Mouse (Mus musculus) layer of hippocampus, adult 2 months (tissue): ENCODE results near the gene Mum1. TPM values are rescaled to one million over a fixed set of nuclear protein-coding genes. Genes with fewer than 3 reads are reported as not detected.

Experiments used
- DNase-seq, 2 experiments: peaks; one replicate each; pipeline ENCODE4 v3.0.0; 2022; ENCODE audit warnings: low spot score in 2 of 2
- H3K27ac ChIP-seq: fragments of 200-600 bp; 2 replicates; pipeline ENCODE4 v1.8.1; 2022
- H3K4me3 ChIP-seq: fragments of 200-600 bp; 2 replicates; pipeline ENCODE4 v1.8.1; 2022; ENCODE audit warnings: mild to moderate bottlenecking
- CTCF ChIP-seq: fragments of 200-600 bp; conservative IDR thresholded peaks from 2 replicates; pipeline ENCODE4 v1.8.1; 2022; ENCODE audit warnings: antibody characterized with exemption, mild to moderate bottlenecking, moderate library complexity
- total RNA-seq, 2 experiments: library from RNA; stranded (reverse); gene quantifications; 2 replicates each; pipeline ENCODE4 v1.2.3; 2021

Mum1 gene
- total RNA-seq, 2 experiments from 2014 or later, result 41.4 to 49.6 TPM

DNA sequence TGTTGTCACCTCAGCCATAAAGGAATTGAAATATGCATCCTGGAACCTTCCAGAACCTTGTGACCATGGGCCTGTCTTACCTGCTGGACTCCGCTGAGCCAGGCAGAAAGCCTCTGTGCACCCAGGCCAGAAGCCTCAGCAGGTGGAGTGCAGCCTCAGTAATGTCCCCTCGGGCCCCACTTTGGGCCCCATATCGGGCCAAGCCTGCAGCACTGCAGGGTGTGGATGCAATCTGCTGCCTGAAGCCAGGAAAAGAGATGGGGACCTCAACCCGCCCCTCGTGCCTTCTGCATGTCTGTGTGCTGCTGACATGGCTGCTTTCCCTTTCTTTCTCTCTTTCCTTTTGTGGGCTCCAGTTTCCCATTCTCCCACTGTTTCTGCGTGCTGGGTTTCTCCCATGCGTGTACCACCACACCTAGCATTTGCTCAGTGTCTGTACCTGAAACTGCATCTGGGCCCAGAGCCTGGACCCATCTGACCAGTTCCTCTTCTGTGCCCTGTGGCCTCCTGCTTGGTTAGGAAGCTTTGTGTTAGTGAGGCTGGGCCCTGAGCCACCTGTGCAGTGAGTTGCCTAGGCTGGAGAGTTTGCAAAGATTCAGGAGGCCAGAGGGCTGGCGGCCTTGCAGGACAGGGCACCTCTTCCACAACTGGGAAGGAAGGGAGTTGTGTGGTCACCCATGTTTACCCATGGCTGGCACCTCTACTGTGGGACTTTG is 45.8 kb downstream of the Mum1 start:
- H3K27ac ChIP-seq, result no peak overlapping the region

DNA sequence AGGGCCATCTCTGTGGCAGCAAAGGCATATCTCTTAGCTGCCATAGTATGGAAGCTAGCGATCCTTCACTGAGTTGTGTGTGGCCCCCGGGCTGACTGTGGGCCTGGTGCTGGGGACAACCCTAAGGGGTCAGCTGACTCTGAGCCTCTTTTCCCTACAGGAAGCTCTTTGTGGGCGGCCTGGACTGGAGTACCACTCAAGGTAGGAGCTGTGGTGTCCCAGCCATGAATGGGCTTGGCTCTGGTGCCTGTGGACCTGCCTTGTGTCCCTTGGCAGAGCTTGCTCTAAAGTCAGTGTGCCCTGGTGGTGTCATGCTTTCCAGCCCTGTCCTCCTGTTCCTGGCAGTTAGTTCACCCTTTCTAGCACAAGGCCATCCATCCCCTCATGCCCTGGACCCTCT is 47.6 kb downstream of the Mum1 start:
- DNase-seq, result no peak
- no peak for TF ChIP-seq CTCF
- H3K4me3 ChIP-seq, result no peak overlapping the region
- peak overlapping the region; percentile 28; the same call in 1 of the 2 replicates for H3K27ac ChIP-seq

More for the DNA sequence above, 45.8 kb downstream of the Mum1 start:
- no peak overlapping the region for H3K4me3 ChIP-seq
- DNase-seq, result no peak
- TF ChIP-seq CTCF, result no peak

DNA sequence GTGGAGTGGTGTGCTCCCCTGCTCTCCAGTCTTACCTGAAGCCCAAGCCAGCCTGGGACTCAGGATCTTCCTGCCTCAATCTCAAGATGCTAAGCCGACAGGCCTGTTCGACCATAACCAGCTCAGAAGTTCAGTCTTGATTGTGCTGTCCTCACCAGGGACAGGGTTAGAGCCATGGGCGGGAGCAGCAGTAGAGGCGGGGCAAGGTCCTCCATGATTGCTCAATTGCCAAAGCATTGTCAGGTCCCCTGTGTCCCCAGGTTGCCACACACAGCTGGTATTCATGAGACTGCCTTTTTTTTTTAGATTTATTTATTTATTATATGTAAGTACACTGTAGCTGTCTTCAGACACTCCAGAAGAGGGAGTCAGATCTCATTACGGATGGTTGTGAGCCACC is 50.0 kb downstream of the Mum1 start:
- H3K4me3 ChIP-seq, result no peak overlapping the region
- no peak for TF ChIP-seq CTCF
- no peak for DNase-seq
- H3K27ac ChIP-seq, result no peak overlapping the region

DNA sequence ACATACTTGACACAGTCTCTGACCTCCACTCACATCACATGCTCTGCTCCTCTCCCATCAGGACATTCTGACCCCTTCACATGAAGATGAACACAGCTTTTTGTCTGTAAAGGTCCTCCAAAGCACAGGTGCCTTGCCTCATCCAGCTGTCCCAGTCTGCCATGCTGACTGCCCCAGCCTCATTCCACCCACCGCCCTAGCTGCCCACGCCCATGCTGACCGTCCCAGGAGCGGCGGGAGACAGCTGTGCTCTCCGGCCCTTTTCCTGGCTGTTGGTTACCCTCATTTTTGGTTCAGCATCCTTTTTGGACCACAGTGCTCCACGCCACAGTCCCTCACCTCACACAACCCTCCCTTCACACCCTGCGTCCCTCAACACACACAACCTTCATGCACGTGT is 52.2 kb downstream of the Mum1 start:
- TF ChIP-seq CTCF, result no peak
- Histone ChIP-seq H3K4me3 (no peak overlapping the region), H3K27ac (no peak overlapping the region)
- no peak for DNase-seq

DNA sequence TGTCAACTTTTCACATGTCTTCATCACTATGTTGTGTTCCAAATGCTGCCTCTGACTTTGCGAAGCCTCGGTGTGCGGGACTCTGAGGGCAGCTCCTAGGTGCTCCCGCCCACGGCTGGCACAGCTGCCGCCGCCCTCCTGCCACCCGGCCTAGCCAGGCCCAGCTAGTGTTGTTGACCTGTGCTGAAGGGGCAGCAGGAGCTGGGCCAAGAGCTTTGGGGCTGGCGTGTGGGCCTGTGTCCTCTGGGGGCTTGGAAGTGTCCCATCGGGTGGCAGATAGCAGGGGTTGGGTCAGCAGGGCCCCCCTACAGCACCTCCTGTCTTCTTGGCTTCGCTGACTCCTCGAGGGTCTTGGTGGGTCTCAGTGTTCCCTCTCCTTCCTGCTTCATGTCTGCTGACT is 53.0 kb downstream of the Mum1 start:
- TF ChIP-seq CTCF, result no peak
- H3K27ac ChIP-seq, result no peak overlapping the region
- H3K4me3 ChIP-seq, result no peak overlapping the region
- DNase-seq, result no peak

DNA sequence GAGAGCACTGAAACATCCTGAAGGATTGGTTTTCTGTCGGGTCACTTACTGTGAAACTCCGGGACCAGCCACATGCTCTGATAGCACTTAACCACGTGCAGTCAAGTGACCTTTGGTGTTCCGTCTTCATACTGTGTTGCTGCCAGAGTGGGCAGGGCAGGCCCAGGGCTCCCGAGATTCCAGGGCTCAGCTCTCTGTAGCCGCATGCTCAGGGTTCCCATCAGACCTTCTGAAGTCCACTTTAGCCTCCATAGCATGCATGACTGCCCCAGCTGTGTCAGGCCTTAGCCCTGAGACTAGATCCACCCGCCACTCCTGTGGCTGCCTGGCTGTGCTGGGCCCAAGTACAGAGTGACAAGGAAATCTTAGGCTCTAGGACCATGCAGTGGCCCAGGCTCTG is 55.1 kb downstream of the Mum1 start:
- peak overlapping the region; percentile 52 for H3K27ac ChIP-seq
- DNase-seq, result no peak
- no peak for TF ChIP-seq CTCF
- no peak overlapping the region for H3K4me3 ChIP-seq

DNA sequence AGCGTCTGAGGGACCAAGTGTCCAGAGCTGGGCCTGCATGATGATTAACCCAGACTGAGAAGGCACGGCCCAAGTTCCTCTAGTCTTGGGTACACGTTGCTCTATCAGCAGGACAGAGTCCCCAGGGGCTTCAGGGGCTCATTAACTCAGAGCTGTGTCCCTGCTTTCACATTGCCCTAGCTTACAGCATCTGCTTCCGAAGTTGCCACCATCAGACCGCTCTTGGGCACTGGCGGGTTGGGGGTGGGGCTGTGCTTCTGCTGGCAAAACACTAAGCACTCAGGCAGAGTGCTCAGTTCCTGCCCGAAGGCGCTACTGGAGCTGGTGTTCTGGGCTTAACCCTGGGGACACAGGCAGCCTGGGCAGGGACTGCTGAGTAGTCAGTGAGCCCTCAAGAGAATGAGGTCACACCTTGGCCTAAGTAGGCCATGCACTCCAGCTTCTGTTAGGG is 55.7 kb downstream of the Mum1 start:
- H3K27ac ChIP-seq, result peak overlapping the region; percentile 52
- TF ChIP-seq CTCF, result no peak
- no peak overlapping the region for H3K4me3 ChIP-seq
- no peak for DNase-seq

DNA sequence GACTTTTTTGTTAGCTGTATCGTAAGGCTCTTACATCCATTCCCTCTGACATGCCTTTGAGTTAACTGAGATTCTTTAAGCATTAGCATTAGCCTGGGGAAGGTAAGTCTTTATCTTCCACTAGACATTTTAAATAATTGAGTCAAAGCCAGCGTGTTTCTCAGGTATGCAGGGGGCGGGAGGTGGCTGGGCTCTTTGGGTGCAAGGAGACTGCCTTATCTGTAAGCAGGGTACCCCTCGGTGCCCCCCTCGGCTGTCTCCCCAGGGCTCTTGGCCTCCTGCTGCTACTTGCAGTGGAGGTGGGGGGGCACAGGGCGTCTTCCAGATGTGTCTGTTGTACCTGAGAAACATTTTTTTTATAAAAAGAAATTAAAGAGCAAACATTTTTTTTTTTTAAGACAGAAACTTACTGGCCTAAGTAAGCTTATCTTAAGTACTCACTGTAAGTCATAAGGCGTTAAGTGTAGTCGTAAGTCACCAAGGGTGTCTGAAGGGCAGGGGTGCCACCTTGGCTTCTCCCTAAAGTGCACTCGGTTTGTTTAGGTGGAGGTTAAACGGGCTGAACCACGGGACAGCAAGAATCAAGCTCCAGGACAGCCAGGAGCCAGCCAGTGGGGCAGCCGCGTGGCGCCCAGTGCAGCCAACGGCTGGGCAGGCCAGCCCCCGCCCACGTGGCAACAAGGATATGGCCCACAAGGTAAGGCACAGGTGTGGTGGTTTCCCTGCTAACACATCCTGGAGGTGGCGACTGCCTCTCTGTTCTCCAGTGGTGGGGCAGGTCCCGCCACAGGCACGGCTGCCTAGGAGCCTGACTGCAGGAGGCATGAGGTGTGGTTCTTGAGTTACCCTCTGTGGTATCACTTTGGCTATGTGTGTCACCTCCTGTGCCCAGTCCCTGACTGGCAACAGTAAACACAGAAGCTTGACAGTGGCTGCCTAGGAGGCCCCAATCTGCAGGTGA is 56.5 kb downstream of the Mum1 start:
- no peak for TF ChIP-seq CTCF
- no peak for DNase-seq
- Histone ChIP-seq H3K27ac (peak overlapping the region; percentile 52), H3K4me3 (no peak overlapping the region)

DNA sequence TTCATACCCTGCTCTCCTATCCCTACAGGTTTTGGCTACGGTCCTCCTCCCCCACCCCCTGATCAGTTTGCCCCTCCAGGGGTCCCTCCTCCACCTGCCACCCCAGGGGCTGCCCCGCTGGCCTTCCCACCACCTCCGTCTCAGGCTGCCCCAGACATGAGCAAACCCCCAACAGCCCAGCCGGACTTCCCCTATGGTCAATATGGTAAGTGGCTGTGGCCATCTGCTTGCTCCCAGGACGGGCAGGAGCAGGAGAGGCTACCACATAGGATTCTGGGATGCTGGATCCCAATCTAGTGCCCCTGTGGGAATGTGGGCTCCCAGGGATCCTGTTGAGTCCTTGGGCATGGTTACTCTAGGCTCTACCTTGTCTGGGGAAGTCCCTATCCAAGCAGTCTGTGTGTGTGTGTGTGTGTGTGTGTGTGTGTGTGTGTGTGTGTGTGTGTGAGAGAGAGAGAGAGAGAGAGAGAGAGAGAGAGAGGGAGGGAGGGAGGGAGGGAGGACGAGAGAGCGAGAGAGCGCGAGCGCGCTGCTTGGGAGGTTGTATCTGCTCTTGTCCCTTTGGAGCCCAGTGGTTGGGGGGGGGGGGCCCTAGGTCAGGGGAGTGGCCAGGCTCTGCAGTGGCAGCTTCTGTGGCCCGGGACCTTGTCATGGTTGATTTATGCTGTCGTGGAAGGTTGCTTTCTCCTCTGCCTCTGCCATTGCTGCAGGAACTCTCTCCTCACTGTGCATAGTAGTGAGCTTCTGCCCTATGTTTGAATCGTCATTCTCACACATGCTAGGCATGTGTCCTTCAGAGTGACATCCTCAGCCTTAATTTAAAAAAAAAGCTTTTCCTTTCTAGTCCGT is 59.2 kb downstream of the Mum1 start:
- no peak for DNase-seq
- TF ChIP-seq CTCF, result no peak
- H3K4me3 ChIP-seq, result no peak overlapping the region
- H3K27ac ChIP-seq, result no peak overlapping the region

DNA sequence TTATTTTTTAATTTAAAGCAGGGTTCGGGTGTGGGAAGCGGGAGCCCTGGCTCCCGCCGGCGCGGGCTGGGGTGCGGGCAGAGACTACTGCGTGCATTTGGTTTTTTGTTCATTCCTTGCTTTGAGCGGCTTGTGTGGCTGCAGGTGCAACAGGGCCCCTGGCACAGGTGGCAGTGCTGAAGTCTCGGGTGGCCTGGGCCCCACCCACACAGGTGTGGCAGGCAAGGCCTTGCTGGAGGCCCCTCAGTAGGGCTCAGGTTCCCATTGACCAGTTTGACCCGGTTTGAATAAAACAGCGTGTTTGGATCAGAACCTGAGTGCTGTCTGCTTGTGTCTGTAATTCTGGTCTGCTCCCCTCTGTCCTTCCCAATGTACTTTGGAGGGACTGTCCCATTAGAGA is 61.9 kb downstream of the Mum1 start:
- Histone ChIP-seq H3K4me3 (no peak overlapping the region), H3K27ac (no peak overlapping the region)
- DNase-seq, result no peak
- no peak for TF ChIP-seq CTCF

DNA sequence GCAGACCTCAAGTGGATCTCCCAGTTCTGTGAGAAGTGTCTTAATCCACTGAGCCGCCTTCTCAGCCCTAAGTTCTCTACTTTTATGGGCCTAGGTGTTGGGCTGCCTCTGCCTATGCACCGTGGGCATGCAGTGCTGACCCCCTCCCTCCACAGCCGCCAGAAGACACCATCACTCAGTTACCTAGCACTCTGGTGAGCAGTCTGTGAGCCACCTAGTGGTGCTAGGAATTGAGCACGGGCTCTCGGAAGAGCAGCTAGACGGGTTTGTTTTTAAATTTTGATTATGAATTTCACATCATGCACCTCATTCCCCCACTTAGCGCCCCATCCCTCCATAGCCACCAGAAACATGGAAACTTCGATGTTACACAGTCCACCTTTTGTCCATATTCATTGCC is 62.4 kb downstream of the Mum1 start:
- no peak overlapping the region for H3K27ac ChIP-seq
- no peak overlapping the region for H3K4me3 ChIP-seq
- DNase-seq, result no peak
- peak; percentile 57 for TF ChIP-seq CTCF

DNA sequence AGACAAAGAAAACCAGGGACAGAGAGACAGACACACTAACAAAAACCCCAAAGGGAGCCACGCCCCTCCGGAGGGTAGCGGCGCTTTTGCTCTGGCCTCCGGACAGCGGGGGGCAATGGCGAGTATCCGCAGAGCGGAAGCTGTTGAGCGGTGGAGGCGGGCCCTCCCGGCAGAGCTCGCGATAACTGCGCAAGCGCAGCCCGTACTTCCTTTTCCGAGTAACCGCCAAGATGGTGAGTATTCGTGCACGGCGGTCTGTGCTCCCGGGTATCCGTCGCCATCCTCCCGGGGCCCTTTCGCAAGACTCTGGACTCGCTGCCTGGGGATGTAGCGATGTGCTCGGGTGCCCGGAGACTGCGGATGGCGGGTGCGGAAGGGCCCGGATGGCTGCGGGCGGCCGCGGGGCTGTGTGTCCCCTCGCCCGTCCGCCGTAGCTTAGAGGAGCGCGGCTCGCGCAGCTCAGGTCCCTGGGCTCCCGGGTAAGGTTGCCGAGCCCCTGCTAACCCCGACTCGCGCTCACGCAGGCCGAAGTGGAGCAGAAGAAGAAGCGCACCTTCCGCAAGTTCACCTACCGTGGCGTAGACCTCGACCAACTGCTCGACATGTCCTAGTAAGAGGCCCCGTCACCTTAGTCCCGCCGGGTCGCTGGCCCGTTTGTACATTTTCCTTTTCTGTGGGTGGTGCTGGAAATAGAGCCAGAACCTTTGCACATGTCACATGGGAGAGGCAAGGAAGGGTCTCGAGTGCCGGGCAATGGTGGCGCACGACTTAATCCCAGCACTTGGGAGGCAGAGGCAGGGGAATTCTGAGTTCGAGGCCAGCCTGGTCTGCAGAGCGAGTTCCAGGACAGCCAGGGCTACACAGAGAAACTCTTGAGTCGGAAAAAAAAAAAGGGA is 66.3 kb downstream of the Mum1 start, which contains the start of gene Rps15:
Rps15 (plus strand) TSS at position 203 of the 896 bp plus-strand sequence.
- peak; percentile 93 for DNase-seq
- Histone ChIP-seq H3K27ac (peak within 1 kb of the TSS; percentile 96), H3K4me3 (peak within 1 kb of the TSS; percentile 97)
- peak; percentile 80 for TF ChIP-seq CTCF
